Mouse (Mus musculus) bone marrow macrophage, adult 2 months (primary cell): ENCODE results near the gene Rabggta.

ENCODE experiments used
- CTCF ChIP-seq: IDR thresholded peaks from 2 replicates; pipeline ENCODE4 v1.5.1; 2012; ENCODE audit warnings: low read depth, mild to moderate bottlenecking, low read length, moderate library complexity
- POLR2A ChIP-seq: IDR thresholded peaks from 2 replicates; pipeline ENCODE4 v1.6.1; 2012; ENCODE audit warnings: mild to moderate bottlenecking, low read depth, low read length, borderline replicate concordance

GRCm38 (mm10) chr14:55716271-55716670 is 5.8 kb downstream of the Rabggta start:
- no peak for TF ChIP-seq CTCF
- no peak for TF ChIP-seq POLR2A
